Mouse (Mus musculus): ENCODE data around the gene Rnf8. TPM values are rescaled to one million over a fixed set of nuclear protein-coding genes. Genes with fewer than 3 reads are reported as not detected.

Rnf8 gene
- polyA plus RNA-seq, 1 experiment from 2014 or later: 129 TPM

DNA sequence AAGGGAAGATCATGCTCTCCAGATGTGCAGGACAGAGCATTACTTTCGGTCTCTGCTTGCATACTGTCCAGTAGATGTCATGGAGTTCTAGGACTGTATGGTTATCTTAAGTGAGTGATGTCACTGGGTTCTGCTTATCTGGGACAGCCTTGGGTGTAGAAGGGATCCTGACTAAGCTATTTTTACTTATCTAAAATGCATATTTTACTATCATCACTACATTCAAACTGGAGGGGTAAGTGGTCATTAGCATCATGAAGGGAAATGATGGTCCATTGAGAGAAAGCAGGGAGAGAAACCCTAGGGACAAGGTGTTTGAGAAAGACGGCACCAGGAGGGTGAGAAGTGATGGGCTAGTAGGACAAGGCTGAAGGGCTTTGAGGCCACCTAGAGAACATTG, 43.7 kb downstream of the Rnf8 start:
- DNase-seq (ENCODE audit: low spot score): no peak
- 87% methylated on average over 2 of the region's 2 CpGs for WGBS

GRCm38 (mm10) chr17:29660076-29660761, 45.6 kb downstream of the Rnf8 start, which contains the start of gene Cmtr1:
Gene Cmtr1, plus strand, starts transcription at chr17:29660595.
- H3K4me1 ChIP-seq (ENCODE audit: control insufficient read depth, insufficient read depth, low read length): no peaks in the 10 kb centered on the region
- 1% methylated on average over 33 of the region's 41 CpGs for WGBS
- no peaks in the 10 kb centered on the region for H3K27me3 ChIP-seq (ENCODE audit: control insufficient read depth, insufficient read depth, low read length)
- peak within 1 kb of the TSS; percentile 52 for H3K27ac ChIP-seq (replicated peaks; ENCODE audit: low read depth, low read length)
- peak within 1 kb of the TSS; percentile 75 for H3K4me2 ChIP-seq (ENCODE audit: low read depth, low read length)
- H3K9me3 ChIP-seq (replicated peaks; ENCODE audit: control insufficient read depth, low read length): no peaks in the 10 kb centered on the region
- peak within 1 kb of the TSS; percentile 81 for H3K4me3 ChIP-seq (ENCODE audit: low read depth, low read length)
- peak; percentile 96 for DNase-seq (ENCODE audit: low spot score)
- no peaks in the 10 kb centered on the region for H3K36me3 ChIP-seq (replicated peaks; ENCODE audit: control insufficient read depth, insufficient read depth, low read depth, low read length)
- ATAC-seq (replicated peaks; ENCODE audit: insufficient number of reproducible peaks, low FRiP score, low TSS enrichment, low read depth): peak; percentile 92
- H3K9ac ChIP-seq (replicated peaks; ENCODE audit: low read length): peak within 1 kb of the TSS; percentile 95

More for the DNA sequence above, 43.7 kb downstream of the Rnf8 start:
- Histone ChIP-seq H3K9me3 (replicated peaks; ENCODE audit: control insufficient read depth, low read length) (no peaks in the 10 kb centered on the region), H3K4me1 (ENCODE audit: control insufficient read depth, insufficient read depth, low read length) (no peaks in the 10 kb centered on the region), H3K27ac (replicated peaks; ENCODE audit: low read depth, low read length) (no peak overlapping the region), H3K36me3 (replicated peaks; ENCODE audit: control insufficient read depth, insufficient read depth, low read depth, low read length) (no peaks in the 10 kb centered on the region), H3K4me2 (ENCODE audit: low read depth, low read length) (no peak overlapping the region), H3K4me3 (ENCODE audit: low read depth, low read length) (no peak overlapping the region), H3K27me3 (ENCODE audit: control insufficient read depth, insufficient read depth, low read length) (no peaks in the 10 kb centered on the region), H3K9ac (replicated peaks; ENCODE audit: low read length) (no peak overlapping the region)
- ATAC-seq (replicated peaks; ENCODE audit: insufficient number of reproducible peaks, low FRiP score, low TSS enrichment, low read depth): no peak

DNA sequence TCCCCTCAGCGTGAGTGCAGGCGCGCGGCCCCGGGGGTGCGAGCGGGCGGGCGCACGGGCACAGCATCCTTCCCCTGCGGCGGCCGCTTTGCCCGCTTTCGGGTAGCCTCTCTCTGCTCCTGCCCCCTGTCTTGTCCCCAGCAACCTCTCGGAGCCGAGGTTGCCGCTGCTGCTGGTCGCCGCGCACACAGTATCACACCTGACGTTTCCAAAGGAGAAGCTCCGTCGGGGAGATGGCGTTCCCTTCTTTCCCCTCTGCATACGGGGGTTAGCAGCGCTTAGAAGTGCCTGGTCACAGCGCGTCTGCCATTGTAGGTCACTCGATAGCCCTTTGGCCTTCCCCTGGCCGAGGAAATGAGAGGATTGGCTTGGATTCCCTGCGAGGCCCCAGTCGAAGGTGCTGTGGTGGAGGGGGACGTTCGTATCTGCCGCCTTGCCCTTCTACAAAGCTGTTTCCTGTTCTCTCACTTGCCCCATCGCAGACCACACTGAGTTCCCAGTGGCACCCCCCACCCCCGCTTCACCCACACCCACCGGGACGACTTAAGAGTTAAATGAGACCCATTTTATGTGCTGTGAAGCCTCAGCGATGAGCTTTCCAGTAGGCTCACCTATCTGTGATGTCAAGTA, 46.3 kb downstream of the Rnf8 start:
- peak overlapping the region; percentile 52 for H3K27ac ChIP-seq (replicated peaks; ENCODE audit: low read depth, low read length)
- H3K4me1 ChIP-seq (ENCODE audit: control insufficient read depth, insufficient read depth, low read length): no peaks in the 10 kb centered on the region
- H3K4me3 ChIP-seq (ENCODE audit: low read depth, low read length): peak overlapping the region; percentile 81
- peak; percentile 82; the same call in 1 of the 2 replicates for ATAC-seq (replicated peaks; ENCODE audit: insufficient number of reproducible peaks, low FRiP score, low TSS enrichment, low read depth)
- H3K36me3 ChIP-seq (replicated peaks; ENCODE audit: control insufficient read depth, insufficient read depth, low read depth, low read length): no peaks in the 10 kb centered on the region
- DNase-seq (ENCODE audit: low spot score): peak; percentile 18
- under 1% methylated on average over 36 of the region's 41 CpGs for WGBS
- no peaks in the 10 kb centered on the region for H3K27me3 ChIP-seq (ENCODE audit: control insufficient read depth, insufficient read depth, low read length)
- no peaks in the 10 kb centered on the region for H3K9me3 ChIP-seq (replicated peaks; ENCODE audit: control insufficient read depth, low read length)
- H3K9ac ChIP-seq (replicated peaks; ENCODE audit: low read length): peak overlapping the region; percentile 95
- peak overlapping the region; percentile 75 for H3K4me2 ChIP-seq (ENCODE audit: low read depth, low read length)

DNA sequence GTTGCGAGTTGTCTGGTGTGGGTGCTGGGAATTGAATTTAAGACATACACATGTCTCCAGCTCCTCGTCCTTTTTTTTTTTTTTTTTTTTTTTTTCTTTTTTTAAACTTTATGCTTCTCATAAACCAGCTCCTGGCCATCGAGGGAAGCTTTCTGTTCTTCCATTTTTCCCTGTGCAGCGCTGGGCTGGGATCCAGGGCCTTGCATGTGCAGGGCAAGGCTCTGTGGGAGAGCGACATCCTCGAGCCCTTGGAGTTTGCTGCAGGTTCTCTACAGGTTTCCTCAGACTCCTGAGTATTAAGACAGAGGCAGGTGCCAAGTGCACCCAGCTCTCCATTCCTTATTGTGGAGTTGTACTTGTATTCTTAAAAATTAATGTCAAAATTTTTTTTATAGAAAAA, 47.6 kb downstream of the Rnf8 start:
- H3K27me3 ChIP-seq (ENCODE audit: control insufficient read depth, insufficient read depth, low read length): no peaks in the 10 kb centered on the region
- H3K4me1 ChIP-seq (ENCODE audit: control insufficient read depth, insufficient read depth, low read length): no peaks in the 10 kb centered on the region
- no peak for ATAC-seq (replicated peaks; ENCODE audit: insufficient number of reproducible peaks, low FRiP score, low TSS enrichment, low read depth)
- H3K4me3 ChIP-seq (ENCODE audit: low read depth, low read length): no peak overlapping the region
- no peak overlapping the region for H3K4me2 ChIP-seq (ENCODE audit: low read depth, low read length)
- no peaks in the 10 kb centered on the region for H3K9me3 ChIP-seq (replicated peaks; ENCODE audit: control insufficient read depth, low read length)
- DNase-seq (ENCODE audit: low spot score): no peak
- 95% methylated on average over 6 of the region's 6 CpGs for WGBS
- H3K27ac ChIP-seq (replicated peaks; ENCODE audit: low read depth, low read length): no peak overlapping the region
- H3K9ac ChIP-seq (replicated peaks; ENCODE audit: low read length): no peak overlapping the region
- no peaks in the 10 kb centered on the region for H3K36me3 ChIP-seq (replicated peaks; ENCODE audit: control insufficient read depth, insufficient read depth, low read depth, low read length)

DNA sequence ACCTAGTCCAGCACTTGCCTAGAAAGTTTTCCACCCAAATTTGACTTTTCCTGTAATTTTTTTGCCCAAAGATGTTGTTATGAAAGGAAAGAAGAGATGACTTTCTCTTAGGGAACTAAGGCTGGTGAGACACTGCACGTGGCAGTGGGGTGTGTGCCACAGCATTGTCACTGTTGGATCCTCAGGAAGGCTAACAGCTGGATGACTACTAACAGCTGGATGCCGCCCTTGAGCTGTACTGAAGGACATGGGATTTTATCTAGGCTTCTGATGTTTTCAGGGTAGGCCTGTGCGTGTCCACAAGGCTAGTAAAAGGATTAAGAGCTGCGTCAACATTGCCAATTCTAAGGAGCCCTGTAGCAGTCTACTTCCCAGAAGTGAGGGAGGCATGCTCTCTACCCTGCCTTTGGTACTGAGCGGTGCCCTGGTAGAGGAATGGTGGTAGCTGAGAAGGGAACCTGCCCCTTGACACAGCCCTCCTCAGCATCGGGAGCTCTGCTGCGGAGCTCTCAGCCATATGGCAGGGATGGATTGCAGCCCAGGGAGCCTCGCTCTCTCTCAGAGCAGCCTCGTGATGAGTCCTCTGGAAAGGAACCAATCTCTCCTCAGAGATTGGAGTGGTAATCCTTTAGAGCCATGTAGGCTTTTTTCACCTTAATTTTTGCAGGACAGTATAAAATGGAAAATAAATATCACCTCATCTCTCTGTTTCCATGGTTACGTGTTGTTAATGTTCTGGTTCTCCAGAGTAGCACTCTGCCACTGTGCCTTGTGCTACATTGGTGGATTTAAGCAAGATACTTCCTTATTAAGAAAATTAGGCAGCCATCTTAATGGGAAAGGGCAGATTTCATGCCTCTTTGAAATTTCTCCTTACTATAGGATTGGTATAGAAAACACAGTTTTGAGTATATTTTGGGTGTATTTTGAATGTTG, 53.7 kb downstream of the Rnf8 start:
- no peaks in the 10 kb centered on the region for H3K4me1 ChIP-seq (ENCODE audit: control insufficient read depth, insufficient read depth, low read length)
- no peak overlapping the region for H3K4me3 ChIP-seq (ENCODE audit: low read depth, low read length)
- no peaks in the 10 kb centered on the region; the same call in none of the 2 replicates for H3K36me3 ChIP-seq (replicated peaks; ENCODE audit: control insufficient read depth, insufficient read depth, low read depth, low read length)
- H3K4me2 ChIP-seq (ENCODE audit: low read depth, low read length): no peak overlapping the region
- ATAC-seq (replicated peaks; ENCODE audit: insufficient number of reproducible peaks, low FRiP score, low TSS enrichment, low read depth) (no peak), DNase-seq (ENCODE audit: low spot score) (no peak)
- H3K9ac ChIP-seq (replicated peaks; ENCODE audit: low read length): no peak overlapping the region
- H3K9me3 ChIP-seq (replicated peaks; ENCODE audit: control insufficient read depth, low read length): no peaks in the 10 kb centered on the region
- no peak overlapping the region for H3K27ac ChIP-seq (replicated peaks; ENCODE audit: low read depth, low read length)
- 83% methylated on average over 10 of the region's 10 CpGs for WGBS
- no peaks in the 10 kb centered on the region for H3K27me3 ChIP-seq (ENCODE audit: control insufficient read depth, insufficient read depth, low read length)

GRCm38 (mm10) chr17:29669030-29669429, 54.4 kb downstream of the Rnf8 start:
- Histone ChIP-seq H3K36me3 (replicated peaks; ENCODE audit: control insufficient read depth, insufficient read depth, low read depth, low read length) (no peaks in the 10 kb centered on the region; the same call in none of the 2 replicates), H3K27me3 (ENCODE audit: control insufficient read depth, insufficient read depth, low read length) (no peaks in the 10 kb centered on the region), H3K27ac (replicated peaks; ENCODE audit: low read depth, low read length) (no peak overlapping the region), H3K4me2 (ENCODE audit: low read depth, low read length) (no peak overlapping the region), H3K9ac (replicated peaks; ENCODE audit: low read length) (no peak overlapping the region), H3K4me3 (ENCODE audit: low read depth, low read length) (no peak overlapping the region), H3K4me1 (ENCODE audit: control insufficient read depth, insufficient read depth, low read length) (no peaks in the 10 kb centered on the region), H3K9me3 (replicated peaks; ENCODE audit: control insufficient read depth, low read length) (no peaks in the 10 kb centered on the region)
- WGBS: 92% methylated on average over 4 of the region's 4 CpGs
- ATAC-seq (replicated peaks; ENCODE audit: insufficient number of reproducible peaks, low FRiP score, low TSS enrichment, low read depth): no peak
- DNase-seq (ENCODE audit: low spot score): no peak

DNA sequence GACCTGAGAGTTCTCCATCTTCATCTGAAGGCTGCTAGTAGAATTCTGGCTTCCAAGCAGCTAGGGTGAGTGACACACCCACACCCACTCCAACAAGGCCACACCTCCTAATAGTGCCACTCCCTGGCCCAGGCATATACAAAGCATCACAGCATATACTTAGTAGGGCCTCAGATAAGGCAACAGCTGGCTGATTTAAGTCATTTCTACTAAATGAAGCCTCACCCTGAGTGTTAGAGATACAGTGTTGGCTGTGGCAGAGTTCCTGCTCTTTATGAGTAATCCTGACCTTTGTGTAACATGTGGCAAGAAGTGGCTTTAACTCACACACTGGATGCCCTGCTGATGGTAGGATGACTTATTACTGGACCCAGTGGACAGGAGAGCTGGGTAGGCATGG, 55.3 kb downstream of the Rnf8 start:
- Histone ChIP-seq H3K9ac (replicated peaks; ENCODE audit: low read length) (no peak overlapping the region), H3K27me3 (ENCODE audit: control insufficient read depth, insufficient read depth, low read length) (no peaks in the 10 kb centered on the region), H3K27ac (replicated peaks; ENCODE audit: low read depth, low read length) (no peak overlapping the region), H3K9me3 (replicated peaks; ENCODE audit: control insufficient read depth, low read length) (no peaks in the 10 kb centered on the region), H3K36me3 (replicated peaks; ENCODE audit: control insufficient read depth, insufficient read depth, low read depth, low read length) (no peaks in the 10 kb centered on the region; the same call in none of the 2 replicates), H3K4me2 (ENCODE audit: low read depth, low read length) (no peak overlapping the region), H3K4me1 (ENCODE audit: control insufficient read depth, insufficient read depth, low read length) (no peaks in the 10 kb centered on the region), H3K4me3 (ENCODE audit: low read depth, low read length) (no peak overlapping the region)
- DNase-seq (ENCODE audit: low spot score) (no peak), ATAC-seq (replicated peaks; ENCODE audit: insufficient number of reproducible peaks, low FRiP score, low TSS enrichment, low read depth) (no peak)

All from embryonic facial prominence, embryonic 11.5 days (tissue).